Mouse (Mus musculus): ENCODE measurements at regions not wholly inside any gene's neighbourhood (a gene's known extent, or its start where the extent isn't known, plus 50 kb on each side); places are given as distances from the start of the nearest gene placed in this dataset.

DNA sequence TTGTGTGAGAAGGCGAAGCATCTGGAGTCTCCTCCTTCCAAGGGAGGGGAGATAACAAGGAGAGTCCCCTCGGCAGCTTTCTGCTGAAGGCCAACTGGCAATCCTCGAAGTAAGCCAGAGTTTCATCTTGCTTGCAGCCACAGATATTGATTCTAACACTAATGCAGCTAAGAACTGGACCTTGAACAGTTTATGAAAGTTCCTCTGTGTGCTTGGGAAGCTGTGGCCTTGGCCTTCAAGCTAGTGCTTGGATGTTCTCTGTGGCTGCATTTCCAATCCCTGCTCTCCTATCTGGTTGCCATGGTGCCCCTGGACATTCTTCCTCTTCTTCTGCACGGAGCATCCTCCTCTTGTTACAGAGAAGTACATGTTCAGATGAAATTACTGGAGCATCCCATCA, 614.8 kb upstream of the Clint1 start:
- TF ChIP-seq CTCF (IDR thresholded peaks at IDR 0.05; ENCODE audit: insufficient read depth, low read depth, low read length) (no peak), POLR2A (IDR thresholded peaks at IDR 0.05; ENCODE audit: insufficient read depth, low read depth, low read length) (no peak)
